Mouse (Mus musculus) neural tube, embryonic 14.5 days (tissue): ENCODE measurements at regions not wholly inside any gene's neighbourhood (a gene's known extent, or its start where the extent isn't known, plus 50 kb on each side); places are given as distances from the start of the nearest gene placed in this dataset.

Source experiments
- ATAC-seq: fragments of 200-750 bp; cut with Nextera tagmentation; 2 replicates; pipeline ENCODE4 v1.8.0; 2017; ENCODE audit warnings: low read depth, mild to moderate bottlenecking, moderate TSS enrichment, moderate library complexity
- H3K27ac ChIP-seq: fragments of 300-500 bp; sonication (generic); 2 replicates; pipeline ENCODE4 v1.5.1; 2014; ENCODE audit warnings: low read depth, mild to moderate bottlenecking, control low read depth, low read length, moderate library complexity, mixed read lengths
- H3K27me3 ChIP-seq: fragments of 300-500 bp; sonication (generic); 2 replicates; pipeline ENCODE4 v1.6.1; 2014; ENCODE audit warnings: low read length; ENCODE audit not compliant: control insufficient read depth, insufficient read depth
- H3K36me3 ChIP-seq: fragments of 300-500 bp; sonication (generic); 2 replicates; pipeline ENCODE4 v1.6.1; 2014; ENCODE audit warnings: low read length, mixed read lengths; ENCODE audit not compliant: control insufficient read depth, insufficient read depth
- H3K4me1 ChIP-seq: fragments of 300-500 bp; sonication (generic); 2 replicates; pipeline ENCODE4 v1.6.1; 2014; ENCODE audit warnings: low read length; ENCODE audit not compliant: control insufficient read depth, insufficient read depth
- H3K4me2 ChIP-seq: fragments of 300-500 bp; sonication (generic); 2 replicates; pipeline ENCODE4 v1.6.1; 2014; ENCODE audit warnings: mild to moderate bottlenecking, low read depth, low read length, control low read depth
- H3K4me3 ChIP-seq: fragments of 300-500 bp; sonication (generic); 2 replicates; pipeline ENCODE4 v1.5.1; 2014; ENCODE audit warnings: low read depth, low read length, control low read depth, mixed read lengths
- H3K9ac ChIP-seq: fragments of 300-500 bp; sonication (generic); replicated peaks from 2 replicates; pipeline ENCODE4 v1.6.1; 2014; ENCODE audit warnings: low read depth, mild to moderate bottlenecking, control low read depth, low read length, mixed read lengths
- H3K9me3 ChIP-seq: fragments of 300-500 bp; sonication (generic); 2 replicates; pipeline ENCODE4 v1.6.1; 2016; ENCODE audit warnings: low read length; ENCODE audit not compliant: control insufficient read depth
- WGBS: fragments of 180-500 bp; shearing (Covaris S2); extraction: QIAGEN DNeasy Blood & Tissue Kit; methylation state at CpG from one replicate; pipeline ENCODE4 v1.1.7; 2014; 5-methylcytosine and 5-hydroxymethylcytosine counted together

DNA sequence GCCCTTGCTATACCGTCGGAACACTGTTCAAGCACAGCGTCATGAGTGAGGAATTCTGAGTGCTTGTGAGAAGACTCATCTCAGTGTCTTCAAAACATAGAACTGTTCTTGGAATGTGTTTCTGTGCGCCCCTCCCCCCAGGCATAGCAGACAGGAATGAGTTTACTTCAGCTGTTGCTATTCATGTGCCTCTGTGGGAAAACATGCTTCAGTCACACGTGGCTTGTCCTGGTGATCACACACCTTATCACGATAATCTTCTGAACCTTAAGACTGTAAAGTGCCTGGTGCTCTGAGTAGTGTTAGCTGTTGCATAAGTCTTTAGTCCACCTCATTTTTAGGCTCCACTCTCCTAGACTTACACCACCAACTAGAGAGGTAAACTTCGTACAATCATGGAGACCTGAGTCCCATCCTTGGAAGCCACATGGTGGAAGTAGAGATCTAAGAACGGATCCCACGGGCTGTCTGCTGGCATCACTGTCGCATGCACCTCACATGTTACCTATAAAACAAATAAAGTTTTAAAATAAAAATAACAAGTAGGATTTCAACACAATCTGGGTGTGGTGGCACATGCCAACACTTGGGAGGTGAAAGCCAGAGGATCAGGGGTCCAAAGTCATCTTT, 1143.8 kb downstream of the 4930447A16Rik start:
- Histone ChIP-seq H3K4me3 (no peak overlapping the region), H3K36me3 (no peaks in the 10 kb centered on the region), H3K27ac (no peak overlapping the region), H3K4me2 (no peak overlapping the region), H3K9ac (no peak overlapping the region), H3K9me3 (no peaks in the 10 kb centered on the region), H3K27me3 (no peaks in the 10 kb centered on the region), H3K4me1 (no peaks in the 10 kb centered on the region)
- 92% methylated on average over 10 of the region's 10 CpGs for WGBS
- no peak for ATAC-seq

DNA sequence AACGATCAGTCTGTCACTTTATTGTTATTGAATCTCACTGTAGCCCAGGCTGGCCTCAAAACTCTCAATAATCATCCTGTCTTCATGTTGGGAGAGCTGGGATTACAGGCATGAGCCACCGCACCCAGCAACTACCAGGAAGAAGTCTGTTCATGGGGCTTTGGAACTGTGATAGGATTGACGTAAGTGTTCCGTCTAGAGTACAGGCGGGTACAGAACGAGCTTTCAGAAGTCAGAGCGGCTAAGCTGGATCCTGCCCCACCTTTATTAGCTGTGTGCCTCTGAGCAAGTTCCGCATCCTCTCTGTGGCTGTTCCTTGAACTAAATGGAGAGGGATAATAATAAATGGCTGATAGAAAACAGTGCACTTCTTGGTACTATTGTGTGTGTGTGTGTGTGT, 1144.8 kb downstream of the 4930447A16Rik start:
- 93% methylated on average over 8 of the region's 8 CpGs for WGBS
- no peaks in the 10 kb centered on the region for H3K36me3 ChIP-seq
- no peak for ATAC-seq
- H3K9ac ChIP-seq: no peak overlapping the region
- no peaks in the 10 kb centered on the region for H3K4me1 ChIP-seq
- no peak overlapping the region for H3K27ac ChIP-seq
- H3K9me3 ChIP-seq: no peaks in the 10 kb centered on the region
- no peak overlapping the region for H3K4me3 ChIP-seq
- H3K27me3 ChIP-seq: no peaks in the 10 kb centered on the region
- H3K4me2 ChIP-seq: no peak overlapping the region

DNA sequence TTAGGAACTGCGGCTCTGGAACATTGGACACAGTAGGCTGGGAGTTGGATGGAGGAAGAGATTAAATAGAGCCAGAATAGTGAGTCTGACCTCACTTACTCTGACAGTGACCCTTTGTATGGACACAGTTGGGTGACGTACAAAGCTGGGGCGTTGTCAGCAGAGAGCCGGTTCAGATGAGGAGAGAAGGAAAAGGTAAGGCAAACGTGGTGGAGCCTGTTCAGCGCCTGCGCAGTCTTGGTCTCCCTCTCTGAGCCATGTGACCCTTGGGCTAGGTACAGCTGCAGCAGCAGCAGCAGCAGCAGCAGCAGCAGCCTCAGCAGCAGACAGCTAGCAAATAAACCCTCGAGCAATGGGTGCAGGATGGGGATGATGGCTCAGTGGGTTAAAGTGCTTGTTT, 1145.4 kb downstream of the 4930447A16Rik start:
- Histone ChIP-seq H3K36me3 (no peaks in the 10 kb centered on the region), H3K9me3 (no peaks in the 10 kb centered on the region), H3K9ac (no peak overlapping the region), H3K4me1 (no peaks in the 10 kb centered on the region), H3K27me3 (no peaks in the 10 kb centered on the region), H3K27ac (no peak overlapping the region), H3K4me2 (no peak overlapping the region), H3K4me3 (no peak overlapping the region)
- WGBS: 78% methylated on average over 8 of the region's 8 CpGs
- no peak for ATAC-seq

DNA sequence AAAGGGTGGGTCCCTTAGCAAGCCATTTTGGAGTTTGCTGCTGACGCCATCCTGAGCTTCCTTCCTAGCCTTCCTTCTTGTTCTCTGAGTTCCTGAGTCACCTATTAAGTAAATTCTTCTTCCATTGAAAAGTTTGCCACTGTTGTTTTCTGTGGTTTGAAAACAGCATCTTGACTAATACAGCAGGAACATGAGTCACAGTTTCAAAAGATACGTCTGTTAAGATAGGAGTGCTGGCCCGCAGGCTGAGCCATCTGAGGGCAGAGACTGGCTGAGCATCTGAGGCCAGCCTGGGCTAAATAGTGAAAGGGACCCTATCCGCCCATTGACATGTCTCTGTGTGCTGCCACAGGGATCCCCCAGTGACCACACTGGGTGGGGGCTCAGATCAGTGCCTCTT, 1147.3 kb downstream of the 4930447A16Rik start:
- Histone ChIP-seq H3K9me3 (no peaks in the 10 kb centered on the region), H3K4me2 (no peak overlapping the region), H3K4me3 (no peak overlapping the region), H3K27me3 (no peaks in the 10 kb centered on the region), H3K9ac (no peak overlapping the region), H3K36me3 (no peaks in the 10 kb centered on the region), H3K4me1 (no peaks in the 10 kb centered on the region), H3K27ac (no peak overlapping the region)
- 85% methylated on average over 4 of the region's 4 CpGs for WGBS
- no peak for ATAC-seq

DNA sequence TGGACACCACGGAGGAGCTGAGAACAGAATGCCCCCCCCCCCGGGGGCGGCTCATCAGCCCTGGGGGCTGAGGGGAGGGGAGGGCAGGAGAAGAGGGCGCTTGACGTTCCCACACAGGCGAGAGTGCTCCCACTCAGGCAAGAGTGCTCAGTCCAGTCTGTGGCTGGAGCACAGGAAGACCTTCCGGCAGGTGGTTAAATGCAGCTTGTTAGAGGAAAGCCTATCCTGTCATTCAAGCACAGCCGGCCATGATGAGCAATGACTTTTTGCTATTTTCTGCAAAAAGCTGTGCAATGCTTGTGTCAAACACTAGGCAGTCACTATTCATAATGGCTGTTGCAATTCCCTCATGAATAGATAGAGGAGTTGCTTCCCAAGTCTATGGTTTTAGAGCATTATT, 1149.1 kb downstream of the 4930447A16Rik start:
- Histone ChIP-seq H3K27me3 (no peaks in the 10 kb centered on the region), H3K4me1 (no peaks in the 10 kb centered on the region), H3K4me2 (no peak overlapping the region), H3K27ac (no peak overlapping the region), H3K36me3 (no peaks in the 10 kb centered on the region), H3K9me3 (no peaks in the 10 kb centered on the region), H3K9ac (no peak overlapping the region), H3K4me3 (no peak overlapping the region)
- ATAC-seq: no peak
- 83% methylated on average over 8 of the region's 8 CpGs for WGBS

DNA sequence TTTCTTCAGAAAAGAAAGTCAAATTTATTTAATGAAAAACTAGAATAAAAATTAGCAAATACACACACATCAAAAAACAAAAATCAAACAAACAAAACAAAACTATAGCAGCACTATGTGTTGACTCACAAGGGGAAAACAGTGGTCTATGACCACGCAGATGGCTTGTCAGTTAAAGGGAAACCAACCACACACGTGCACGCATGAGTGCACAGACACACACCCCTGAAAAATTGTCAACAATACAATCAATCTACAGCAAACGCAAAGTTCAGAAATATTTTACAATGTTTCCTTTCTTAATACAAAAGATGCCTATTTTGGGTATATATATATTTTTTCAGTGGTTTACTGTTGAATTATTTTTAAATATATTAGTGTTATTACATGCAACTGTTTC, 1149.9 kb downstream of the 4930447A16Rik start:
- H3K9me3 ChIP-seq: no peaks in the 10 kb centered on the region
- no peak overlapping the region for H3K9ac ChIP-seq
- H3K4me3 ChIP-seq: no peak overlapping the region
- H3K27ac ChIP-seq: no peak overlapping the region
- no peak overlapping the region for H3K4me2 ChIP-seq
- WGBS: 89% methylated on average over 4 of the region's 4 CpGs
- ATAC-seq: no peak
- H3K27me3 ChIP-seq: no peaks in the 10 kb centered on the region
- no peaks in the 10 kb centered on the region for H3K36me3 ChIP-seq
- no peaks in the 10 kb centered on the region for H3K4me1 ChIP-seq

DNA sequence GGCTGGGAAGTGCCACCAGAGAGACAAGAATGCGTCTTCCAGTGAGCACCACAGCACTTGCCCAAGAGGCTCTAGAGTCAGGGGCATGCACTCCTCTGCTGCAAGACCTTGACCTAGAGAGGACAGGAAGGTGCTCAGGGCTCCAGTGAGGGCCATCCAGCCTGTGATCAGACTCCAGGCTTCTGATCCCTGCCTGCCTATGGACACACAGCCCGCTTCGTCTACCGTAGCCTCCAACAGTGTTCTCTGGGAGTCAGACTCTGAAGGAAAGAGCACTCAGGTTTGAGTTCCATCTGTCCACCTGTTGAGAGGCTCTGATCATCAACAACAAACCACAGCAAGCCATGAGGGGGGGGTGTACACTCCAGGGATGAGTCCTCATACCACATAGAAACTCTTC, 1152.3 kb downstream of the 4930447A16Rik start:
- H3K4me1 ChIP-seq: no peaks in the 10 kb centered on the region
- 94% methylated on average over 4 of the region's 4 CpGs for WGBS
- H3K9ac ChIP-seq: no peak overlapping the region
- no peaks in the 10 kb centered on the region for H3K36me3 ChIP-seq
- no peak overlapping the region for H3K4me3 ChIP-seq
- no peaks in the 10 kb centered on the region for H3K9me3 ChIP-seq
- H3K27me3 ChIP-seq: no peaks in the 10 kb centered on the region
- H3K27ac ChIP-seq: no peak overlapping the region
- ATAC-seq: no peak
- no peak overlapping the region for H3K4me2 ChIP-seq

DNA sequence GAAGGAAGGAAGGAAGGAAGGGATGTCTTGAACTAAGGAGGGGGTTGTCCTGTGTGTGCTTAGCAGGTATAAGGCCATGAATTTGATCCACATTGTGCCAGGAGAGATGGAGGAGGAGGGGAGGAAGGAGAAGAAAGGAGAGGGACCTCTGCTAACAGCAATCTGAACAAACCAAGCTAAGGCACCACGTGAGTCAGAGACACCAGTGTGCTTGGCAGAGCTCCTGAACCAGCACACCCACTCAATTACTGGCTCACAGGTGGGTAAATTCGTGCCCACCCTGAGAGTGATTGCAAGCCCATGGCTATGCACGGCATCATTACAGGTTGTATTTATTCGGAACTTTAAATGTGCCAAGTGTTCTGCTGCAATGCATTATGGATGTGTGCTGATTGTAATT, 1154.1 kb downstream of the 4930447A16Rik start:
- no peak for ATAC-seq
- Histone ChIP-seq H3K27ac (no peak overlapping the region), H3K4me1 (no peaks in the 10 kb centered on the region), H3K9me3 (no peaks in the 10 kb centered on the region), H3K9ac (no peak overlapping the region), H3K4me3 (no peak overlapping the region), H3K36me3 (no peaks in the 10 kb centered on the region), H3K27me3 (no peaks in the 10 kb centered on the region), H3K4me2 (no peak overlapping the region)
- WGBS: 79% methylated on average over 4 of the region's 4 CpGs

DNA sequence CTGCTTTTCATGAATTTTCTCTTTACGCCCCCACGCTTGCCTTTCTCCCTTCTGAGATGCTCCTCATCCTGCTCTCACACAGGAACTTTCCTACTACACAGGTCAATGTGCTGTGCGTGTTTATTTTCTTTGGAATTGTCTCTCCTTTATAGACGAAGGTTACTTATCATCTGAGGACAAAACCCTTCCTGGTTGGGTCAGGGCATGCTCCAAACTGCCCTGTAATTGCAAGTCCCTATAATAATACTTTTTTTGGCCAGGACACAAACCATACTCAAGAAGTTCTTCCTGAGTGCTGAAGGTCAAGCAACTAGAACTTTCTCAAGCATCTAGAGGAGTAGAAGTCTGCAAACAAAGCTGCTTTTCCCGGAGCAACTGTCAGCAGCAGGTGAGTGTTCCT, 1158.1 kb downstream of the 4930447A16Rik start:
- ATAC-seq: no peak
- H3K9me3 ChIP-seq: no peaks in the 10 kb centered on the region
- no peak overlapping the region for H3K9ac ChIP-seq
- no peaks in the 10 kb centered on the region for H3K27me3 ChIP-seq
- WGBS: 83% methylated on average over 5 of the region's 5 CpGs
- H3K4me1 ChIP-seq: no peaks in the 10 kb centered on the region
- no peak overlapping the region for H3K4me3 ChIP-seq
- no peak overlapping the region for H3K4me2 ChIP-seq
- H3K27ac ChIP-seq: no peak overlapping the region
- H3K36me3 ChIP-seq: no peaks in the 10 kb centered on the region
